Mouse (Mus musculus) intestine, postnatal 0 days (tissue): ENCODE results near the gene Olfr201. TPM values are rescaled to one million over a fixed set of nuclear protein-coding genes. Genes with fewer than 3 reads are reported as not detected.
"Not testable (repeated sequence)": the region's sequence is repeated elsewhere in the genome, so short reads cannot be mapped to it uniquely, and the experiment has no call there.

Source experiments
- ATAC-seq: fragments of 200-750 bp; cut with Nextera tagmentation; 2 replicates; pipeline ENCODE4 v1.8.0; 2017; ENCODE audit warnings: mild to moderate bottlenecking, moderate TSS enrichment, moderate library complexity
- H3K27ac ChIP-seq: fragments of 300-500 bp; sonication (generic); 2 replicates; pipeline ENCODE4 v1.5.1; 2014; ENCODE audit warnings: mild to moderate bottlenecking, low read depth, low read length, moderate library complexity
- H3K27me3 ChIP-seq: fragments of 300-500 bp; sonication (generic); replicated peaks from 2 replicates; pipeline ENCODE4 v1.6.1; 2014; ENCODE audit warnings: low read length, mixed read lengths; ENCODE audit not compliant: control insufficient read depth, insufficient read depth
- H3K36me3 ChIP-seq: fragments of 300-500 bp; sonication (generic); 2 replicates; pipeline ENCODE4 v1.6.1; 2014; ENCODE audit warnings: mild to moderate bottlenecking, moderate library complexity; ENCODE audit not compliant: control insufficient read depth, insufficient read depth
- H3K4me1 ChIP-seq: fragments of 300-500 bp; sonication (generic); replicated peaks from 2 replicates; pipeline ENCODE4 v1.6.1; 2014; ENCODE audit warnings: antibody characterized with exemption, low read length, mixed read lengths; ENCODE audit not compliant: control insufficient read depth, insufficient read depth
- H3K4me2 ChIP-seq: fragments of 300-500 bp; sonication (generic); replicated peaks from 2 replicates; pipeline ENCODE4 v1.6.1; 2014; ENCODE audit warnings: low read depth, mild to moderate bottlenecking, moderate library complexity
- H3K4me3 ChIP-seq: fragments of 300-500 bp; sonication (generic); 2 replicates; pipeline ENCODE4 v1.5.1; 2014; ENCODE audit warnings: low read depth, low read length
- H3K9ac ChIP-seq: fragments of 300-500 bp; sonication (generic); 2 replicates; pipeline ENCODE4 v1.6.1; 2014; ENCODE audit warnings: mild to moderate bottlenecking, low read depth, low read length
- H3K9me3 ChIP-seq: fragments of 300-500 bp; sonication (generic); 2 replicates; pipeline ENCODE4 v1.6.1; 2016; ENCODE audit warnings: mixed run types; ENCODE audit not compliant: control insufficient read depth
- CTCF ChIP-seq: sonication (generic); IDR thresholded peaks from 2 replicates; pipeline ENCODE4 v1.5.1; 2016; ENCODE audit warnings: low read depth, mild to moderate bottlenecking, control low read depth, antibody characterized with exemption, moderate library complexity
- WGBS: fragments of 180-500 bp; shearing (Covaris S2); extraction: QIAGEN DNeasy Blood & Tissue Kit; methylation state at CpG from one replicate; pipeline ENCODE4 v1.1.7; 2014; 5-methylcytosine and 5-hydroxymethylcytosine counted together
- polyA plus RNA-seq: library from polyadenylated mRNA; unstranded; fragments of >200 nt; fragmentation: Nextera tagmentation; extraction: Ambion mirVana; gene quantifications from 2 replicates; pipeline ENCODE4 v1.2.1, GENCODE M21; 2015

Gene Olfr201
- 0.05 and 0.09 TPM in 2 replicates for polyA plus RNA-seq

GRCm38 (mm10) chr16:59272532-59272931 lies at the start of gene Olfr201:
TSS of gene Olfr201 (minus strand) at chr16:59272632.
- not testable (repeated sequence) for ATAC-seq, H3K36me3 ChIP-seq, H3K4me1 ChIP-seq, H3K4me2 ChIP-seq, H3K9ac ChIP-seq, H3K4me3 ChIP-seq, H3K27ac ChIP-seq, H3K9me3 ChIP-seq, H3K27me3 ChIP-seq
- 85% methylated on average over 4 of the region's 4 CpGs for WGBS

GRCm38 (mm10) chr16:59318148-59318547 lies 45.7 kb upstream of the Olfr201 start, which contains the start of gene Olfr204:
TSS of gene Olfr204 (minus strand) at chr16:59318248.
- no peaks in the 10 kb centered on the region for H3K36me3 ChIP-seq
- TF ChIP-seq CTCF, result no peak
- no peak within 1 kb of the TSS for H3K4me2 ChIP-seq
- ATAC-seq, result no peak
- H3K27ac ChIP-seq, result no peak within 1 kb of the TSS
- H3K9me3 ChIP-seq, result no peaks in the 10 kb centered on the region
- no peak within 1 kb of the TSS for H3K9ac ChIP-seq
- H3K27me3 ChIP-seq, result no peaks in the 10 kb centered on the region
- H3K4me3 ChIP-seq, result no peak within 1 kb of the TSS
- no peaks in the 10 kb centered on the region for H3K4me1 ChIP-seq

DNA sequence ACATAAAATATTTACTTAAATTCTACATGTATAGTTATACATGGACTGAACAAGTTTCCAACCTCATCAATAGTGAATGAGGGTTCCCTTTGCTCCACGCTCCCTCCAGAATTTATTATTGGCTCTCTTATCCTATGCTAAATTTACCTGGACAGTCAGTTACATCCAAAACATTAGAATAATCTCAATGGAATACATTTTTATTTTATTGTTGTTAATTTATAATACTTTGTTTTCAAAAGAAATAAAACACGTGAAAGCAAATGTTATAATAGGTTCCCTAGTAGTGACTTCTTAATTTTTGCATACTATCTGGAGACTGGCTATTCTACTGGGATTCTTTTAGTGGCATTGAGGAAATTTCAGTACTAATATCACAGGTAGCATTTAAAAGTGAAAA lies 26.1 kb upstream of the Olfr201 start, which contains the start of gene Olfr203:
Olfr203 (plus strand) TSS at position 301 of the 400 bp plus-strand sequence.
- no peak within 1 kb of the TSS for H3K4me3 ChIP-seq
- no peak within 1 kb of the TSS for H3K4me2 ChIP-seq
- no peaks in the 10 kb centered on the region for H3K27me3 ChIP-seq
- H3K9me3 ChIP-seq, result no peaks in the 10 kb centered on the region
- WGBS, result 75% methylated on average over 2 of the region's 2 CpGs
- no peaks in the 10 kb centered on the region for H3K4me1 ChIP-seq
- no peak for ATAC-seq
- TF ChIP-seq CTCF, result no peak
- H3K27ac ChIP-seq, result no peak within 1 kb of the TSS
- no peaks in the 10 kb centered on the region for H3K36me3 ChIP-seq
- no peak within 1 kb of the TSS for H3K9ac ChIP-seq

DNA sequence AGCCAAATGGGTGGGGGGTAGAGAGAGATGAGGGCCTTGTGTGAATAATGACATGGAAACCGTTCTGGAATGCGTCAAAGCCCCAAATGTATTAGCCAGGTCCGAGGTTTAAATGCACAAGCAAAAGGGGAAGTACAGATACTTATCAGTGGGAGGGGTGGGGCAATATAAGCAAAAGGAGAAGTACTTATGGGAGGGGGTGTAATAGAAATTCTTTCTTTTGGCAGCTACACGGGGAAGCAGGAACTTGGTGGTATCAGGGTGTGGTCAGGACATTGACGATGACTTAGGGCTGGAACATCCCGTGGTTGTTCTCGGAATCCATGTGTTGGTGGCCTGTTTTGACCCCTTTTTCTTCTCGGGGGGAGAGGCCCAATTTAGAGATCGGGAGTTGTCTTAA lies 15.1 kb upstream of the Olfr201 start:
- H3K4me2 ChIP-seq, H3K9me3 ChIP-seq, H3K9ac ChIP-seq, H3K36me3 ChIP-seq, H3K4me3 ChIP-seq, H3K27me3 ChIP-seq, ATAC-seq, H3K4me1 ChIP-seq, H3K27ac ChIP-seq: not testable (repeated sequence)
- 77% methylated on average over 9 of the region's 9 CpGs for WGBS

DNA sequence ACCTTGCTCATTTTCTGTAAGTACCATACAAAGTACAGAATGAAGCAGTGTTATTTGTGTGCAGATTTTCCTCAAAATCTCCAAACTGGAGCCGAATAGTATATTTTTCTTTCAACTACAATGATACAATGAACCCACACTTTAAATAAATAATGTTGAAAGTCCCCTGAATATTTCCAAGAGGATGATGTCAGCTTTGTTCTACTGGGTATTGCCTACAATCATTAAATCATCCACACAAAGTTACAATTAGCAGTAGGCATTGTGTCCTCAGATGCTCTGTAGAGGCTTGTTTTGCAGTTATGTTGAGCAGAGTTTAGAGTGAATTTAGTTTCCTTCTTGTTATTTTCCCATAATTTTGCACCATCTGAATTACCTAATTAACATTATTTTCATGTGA lies 14.3 kb upstream of the Olfr201 start, which contains the start of gene Olfr202:
Olfr202 (minus strand) TSS at position 101 of the 400 bp plus-strand sequence.
- H3K27ac ChIP-seq, result no peak within 1 kb of the TSS

GRCm38 (mm10) chr16:59283476-59283875 lies 11.0 kb upstream of the Olfr201 start:
- H3K4me1 ChIP-seq, result no peaks in the 10 kb centered on the region
- no peak overlapping the region for H3K4me3 ChIP-seq
- no peak overlapping the region for H3K9ac ChIP-seq
- H3K27me3 ChIP-seq, result no peaks in the 10 kb centered on the region
- 48% methylated on average over 1 of the region's 1 CpGs for WGBS
- H3K36me3 ChIP-seq, result no peaks in the 10 kb centered on the region
- H3K4me2 ChIP-seq, result no peak overlapping the region
- no peak for ATAC-seq
- no peaks in the 10 kb centered on the region for H3K9me3 ChIP-seq
- TF ChIP-seq CTCF, result no peak
- H3K27ac ChIP-seq, result no peak overlapping the region

More for the DNA sequence above, 14.3 kb upstream of the Olfr201 start, which contains the start of gene Olfr202:
- ATAC-seq, result no peak
- 89% methylated on average over 1 of the region's 1 CpGs for WGBS
- no peak within 1 kb of the TSS for H3K4me3 ChIP-seq
- H3K4me1 ChIP-seq, result no peaks in the 10 kb centered on the region
- H3K27me3 ChIP-seq, result no peaks in the 10 kb centered on the region
- no peak within 1 kb of the TSS for H3K4me2 ChIP-seq
- H3K9ac ChIP-seq, result no peak within 1 kb of the TSS
- no peak for TF ChIP-seq CTCF
- no peaks in the 10 kb centered on the region for H3K9me3 ChIP-seq
- no peaks in the 10 kb centered on the region for H3K36me3 ChIP-seq

DNA sequence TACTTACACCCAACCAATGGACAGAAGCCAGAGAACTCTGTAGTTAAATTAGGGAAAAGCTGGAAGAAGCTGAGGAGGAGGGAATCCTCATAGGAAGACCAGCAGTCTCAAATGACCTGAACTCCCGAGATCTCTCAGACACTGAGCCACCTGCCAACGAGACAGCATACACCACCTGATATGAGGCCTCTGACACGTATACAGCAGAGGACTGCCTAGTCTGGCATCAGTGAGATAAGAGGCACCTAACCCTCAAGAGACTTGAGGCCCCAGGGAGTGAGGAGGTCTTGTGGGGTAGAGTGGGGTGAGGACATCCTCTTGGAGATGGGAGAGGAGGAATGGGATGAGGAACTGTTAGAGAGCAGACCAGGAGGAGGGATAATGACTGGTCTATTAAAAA lies 8.1 kb upstream of the Olfr201 start:
- ATAC-seq, result no peak
- H3K27ac ChIP-seq, result no peak overlapping the region
- H3K9ac ChIP-seq, result no peak overlapping the region
- H3K4me2 ChIP-seq, result no peak overlapping the region
- no peak for TF ChIP-seq CTCF
- H3K4me3 ChIP-seq, result no peak overlapping the region
- no peaks in the 10 kb centered on the region for H3K27me3 ChIP-seq
- H3K36me3 ChIP-seq, result no peaks in the 10 kb centered on the region
- H3K9me3 ChIP-seq, result no peaks in the 10 kb centered on the region
- 60% methylated on average over 3 of the region's 3 CpGs for WGBS
- H3K4me1 ChIP-seq, result no peaks in the 10 kb centered on the region

- not testable (repeated sequence) for H3K4me1 ChIP-seq, H3K27ac ChIP-seq, H3K36me3 ChIP-seq, H3K9ac ChIP-seq, H3K4me2 ChIP-seq, H3K27me3 ChIP-seq, H3K9me3 ChIP-seq, H3K4me3 ChIP-seq
- peak; percentile 93 for ATAC-seq
- WGBS, result 53% methylated on average over 4 of the region's 4 CpGs
Measured at GRCm38 (mm10) chr16:59269097-59269496, 3.3 kb downstream of the Olfr201 start.
